Mouse (Mus musculus) spleen, adult 10 weeks (tissue): ENCODE data around the gene Gm21394. TPM values are rescaled to one million over a fixed set of nuclear protein-coding genes. Genes with fewer than 3 reads are reported as not detected.

Source experiments
- polyA plus RNA-seq: library from polyadenylated mRNA; stranded (reverse); fragments of 350-450 nt; fragmentation: Illumina TruSeq; extraction: RNeasy Lipid Tissue Mini Kit (QIAGEN cat#74804); gene quantifications from one replicate; pipeline ENCODE4 v1.2.3, GENCODE M21; 2015; ENCODE audit warnings: low replicate concordance; ENCODE audit not compliant: insufficient read depth

Gm21394 gene
- not detected for polyA plus RNA-seq

DNA sequence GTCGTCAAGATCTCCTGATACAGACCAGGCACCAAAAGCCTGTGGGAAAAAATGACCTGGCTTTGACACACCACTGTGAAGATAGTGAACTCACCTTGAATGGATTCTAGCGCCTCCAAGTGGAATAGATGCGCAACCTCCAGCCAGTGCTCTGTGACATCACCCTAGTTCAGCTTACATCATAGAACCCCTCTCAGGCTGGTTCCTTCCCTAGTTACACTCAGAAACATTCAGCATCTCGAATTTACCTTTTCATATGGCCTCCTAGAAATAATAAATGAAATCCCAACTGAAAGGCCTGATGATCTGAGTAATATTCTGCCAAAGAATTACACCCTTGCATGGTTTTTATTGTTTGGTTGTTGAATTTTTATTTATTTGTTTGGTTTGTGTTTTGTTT is at the start of gene Gm21394:
TSS of gene Gm21394 (minus strand) at position 101 of the 400 bp plus-strand sequence.

Other genes starting within 250 kb of the Gm21394 start
- gene Gm21409, start 181.8 kb upstream of the Gm21394 start, polyA plus RNA-seq, result not detected